Mouse (Mus musculus) E14TG2a.4 (cell line): ENCODE results near the gene Zfp148.

Experiments used
- CTCF ChIP-seq: conservative IDR thresholded peaks from 2 replicates; pipeline ENCODE4 v1.5.1; 2014; ENCODE audit warnings: low read length
- NANOG ChIP-seq: IDR thresholded peaks from 2 replicates; pipeline ENCODE4 v1.6.1; 2014; ENCODE audit warnings: borderline replicate concordance, low read length, mixed read lengths

DNA sequence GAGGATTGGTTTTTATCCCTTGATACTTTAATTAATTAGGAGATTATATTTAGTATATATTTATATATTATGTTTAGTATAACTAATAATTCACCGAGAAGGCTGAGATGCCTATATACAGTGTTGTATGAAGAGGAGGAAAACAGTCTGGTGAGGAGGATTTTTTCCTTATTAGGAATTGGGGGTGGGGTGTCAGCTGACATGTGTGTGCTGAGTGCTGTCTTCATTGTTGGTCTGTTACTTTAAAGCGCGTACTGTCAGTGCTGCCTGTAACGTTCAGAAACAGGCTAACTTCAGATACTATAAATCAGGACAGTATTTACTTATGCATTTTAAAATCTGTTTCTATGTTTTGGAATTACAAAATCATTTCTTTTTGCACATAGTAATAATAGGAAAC, 107.1 kb downstream of the Zfp148 start:
- no peak for TF ChIP-seq CTCF
- no peak for TF ChIP-seq NANOG
